Comparison of ENCODE assay signal across 1 mouse cellular context in the genomic region with DNA sequence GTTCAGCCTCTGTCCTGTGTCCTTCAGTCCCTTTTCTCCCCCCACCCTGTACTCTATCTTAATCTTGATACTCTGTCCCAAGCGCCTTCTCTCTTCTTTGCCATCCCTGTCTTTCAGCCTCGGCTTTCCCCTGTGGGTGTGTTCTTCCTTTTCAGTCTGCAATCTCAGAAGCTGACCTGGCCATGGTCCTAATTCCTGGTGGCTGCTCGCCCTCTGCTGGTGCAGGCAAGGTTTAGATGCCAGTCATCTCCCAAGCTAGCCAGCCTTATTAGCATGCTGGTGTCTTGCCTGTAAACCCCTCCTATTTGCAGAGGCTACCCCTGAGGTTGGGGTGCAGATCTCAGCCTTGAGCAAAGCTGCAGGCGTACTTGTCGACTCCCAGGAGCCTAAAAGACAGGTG.
TF ChIP-seq lines count a peak whose summit lies in the region.

No protein-coding gene starts in this region.

TF ChIP-seq in C2C12, 6 proteins besides CTCF, POLR2A, EP300 and RAD21:
- TF ChIP-seq MYOG (IDR thresholded peaks at IDR 0.05; ENCODE audit: control insufficient read depth, extremely low read depth, insufficient read length): no peak
- no peak for TF ChIP-seq MYOD1 (IDR thresholded peaks at IDR 0.05; ENCODE audit: control insufficient read depth, insufficient read length, low read depth)
- no peak for TF ChIP-seq FOSL1 (IDR thresholded peaks at IDR 0.05; ENCODE audit: insufficient read depth, low read length, poor library complexity, severe bottlenecking)
- TF ChIP-seq MAX (IDR thresholded peaks at IDR 0.05): no peak
- TF ChIP-seq USF1 (IDR thresholded peaks at IDR 0.05; ENCODE audit: low read depth): no peak
- no peak for TF ChIP-seq CEBPB (IDR thresholded peaks at IDR 0.05; ENCODE audit: low read depth)
